Mouse (Mus musculus) kidney, postnatal 36 days (tissue): ENCODE data around the gene Aktip.

ENCODE experiments used
- DNase-seq, 2 experiments: peaks; one replicate each; pipeline ENCODE4 v3.0.0; 2021 to 2022; ENCODE audit warnings: mixed read lengths in 2 of 2

Aktip gene

DNA sequence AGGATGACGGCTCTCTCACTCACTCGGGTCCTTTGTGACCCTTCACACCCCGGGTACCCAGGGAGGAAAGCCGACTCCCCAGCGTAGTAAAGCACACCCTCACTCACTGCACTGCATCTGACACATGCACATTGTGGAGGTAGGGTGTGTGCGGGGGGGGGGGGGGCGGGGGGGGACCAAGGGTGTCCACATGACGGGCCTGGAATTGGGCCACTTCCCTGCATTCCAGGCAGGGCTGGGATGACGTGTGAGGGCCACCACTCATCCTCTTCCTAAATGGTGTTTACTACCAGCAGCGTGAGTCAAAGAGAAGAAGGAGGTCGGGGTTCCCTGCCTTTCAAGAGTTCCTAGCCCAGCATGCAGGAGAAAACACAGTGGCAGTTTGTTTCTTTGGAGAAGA is 11.6 kb downstream of the Aktip start:
- DNase-seq: no peak

DNA sequence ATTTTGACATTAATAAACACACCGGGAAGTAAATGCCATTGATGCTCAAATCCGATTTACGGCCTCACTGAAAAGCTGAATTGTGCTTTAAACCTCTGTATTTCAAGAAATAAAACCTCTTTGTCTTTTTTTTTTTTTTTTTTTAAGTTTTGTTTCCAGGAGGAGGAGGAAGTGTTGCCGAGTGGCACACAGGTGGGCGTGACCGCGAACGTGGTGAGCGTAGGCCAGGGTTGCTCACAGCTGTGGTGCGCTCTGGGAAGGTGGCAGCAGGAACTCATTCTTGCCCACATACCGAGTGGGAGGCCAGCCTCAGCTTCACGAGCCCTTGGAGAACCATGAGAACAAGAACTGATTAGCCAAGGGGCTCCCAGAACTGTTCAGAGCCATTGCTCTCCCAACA is 13.4 kb downstream of the Aktip start:
- DNase-seq: no peak

DNA sequence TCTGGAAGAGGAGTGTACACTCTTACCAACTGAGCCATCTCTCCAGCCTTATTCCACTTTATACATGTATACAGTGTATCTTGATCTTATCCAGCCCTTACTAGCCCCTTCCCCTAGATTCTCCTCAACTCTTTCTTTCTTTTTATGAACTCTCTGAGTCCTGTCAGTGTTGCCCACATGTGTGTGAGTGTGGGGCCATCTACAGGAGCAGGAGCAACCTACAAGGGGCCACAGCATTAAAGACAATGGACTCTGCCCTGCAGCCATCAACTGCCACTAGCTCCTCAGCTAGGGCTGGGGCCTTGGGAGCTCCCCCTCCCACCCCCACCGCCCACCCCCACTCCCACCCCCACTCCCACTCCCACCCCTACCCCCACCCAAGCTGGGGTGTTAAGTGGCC is 22.1 kb downstream of the Aktip start:
- DNase-seq: peak in 1 of 2 experiments; percentile 34

DNA sequence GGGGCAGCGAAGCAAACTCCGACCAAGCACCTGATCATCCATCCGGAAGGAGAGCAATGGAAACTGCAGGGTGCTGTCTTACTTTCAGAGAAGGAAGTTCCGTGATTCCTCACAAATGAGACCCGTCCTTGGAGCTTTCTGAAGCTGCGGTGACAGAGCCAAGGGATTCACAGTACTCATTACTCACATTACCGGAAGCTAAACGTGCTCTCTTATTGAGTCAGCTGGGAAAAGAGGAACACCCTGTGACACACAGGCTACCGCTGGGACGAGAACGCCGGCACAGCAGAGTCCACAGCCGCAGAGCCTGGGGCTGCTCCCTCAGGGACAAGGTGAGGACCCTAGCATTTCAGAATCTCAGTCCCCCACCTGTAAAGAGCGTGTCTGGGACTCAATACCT is 23.6 kb downstream of the Aktip start:
- DNase-seq: no peak

DNA sequence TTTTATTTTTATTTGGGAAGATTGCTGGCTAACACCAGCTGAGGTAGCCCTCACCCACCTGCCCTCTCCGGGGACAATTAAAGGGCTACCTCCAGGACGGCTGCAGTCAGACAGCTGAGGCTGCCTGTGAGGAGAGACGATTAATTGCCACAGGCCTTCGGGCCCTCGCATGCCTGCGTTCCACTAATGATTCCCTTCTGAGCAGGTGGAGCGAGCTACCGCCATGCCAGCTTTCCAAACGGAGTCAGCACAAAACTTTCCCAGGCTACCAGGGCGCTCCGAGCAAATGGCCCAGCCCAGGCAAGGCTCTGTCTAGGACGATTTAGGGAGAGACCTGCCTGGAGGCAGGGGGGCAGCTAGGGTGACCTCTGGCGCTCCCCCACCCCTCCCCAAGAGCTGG is 28.2 kb downstream of the Aktip start:
- peak in 1 of 2 experiments; percentile 5 for DNase-seq

DNA sequence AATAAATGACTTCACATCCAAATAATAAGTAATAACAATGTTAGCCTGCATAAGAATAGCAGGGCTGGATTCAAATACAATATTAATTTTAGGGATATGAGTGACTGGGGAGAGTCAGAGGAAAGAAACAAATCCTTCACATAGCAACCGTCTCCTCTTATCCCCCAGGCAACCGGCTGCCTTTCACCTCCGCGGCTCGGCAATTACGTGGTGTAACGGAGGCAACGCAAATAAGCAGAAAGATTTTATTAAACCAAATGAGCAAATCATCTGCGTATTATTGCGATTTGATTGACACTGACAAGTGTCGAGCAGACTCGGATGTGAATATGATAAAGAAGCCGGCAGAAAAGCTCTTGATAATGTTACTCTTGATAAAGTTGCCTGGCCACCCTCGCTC is 28.9 kb downstream of the Aktip start:
- DNase-seq: no peak

DNA sequence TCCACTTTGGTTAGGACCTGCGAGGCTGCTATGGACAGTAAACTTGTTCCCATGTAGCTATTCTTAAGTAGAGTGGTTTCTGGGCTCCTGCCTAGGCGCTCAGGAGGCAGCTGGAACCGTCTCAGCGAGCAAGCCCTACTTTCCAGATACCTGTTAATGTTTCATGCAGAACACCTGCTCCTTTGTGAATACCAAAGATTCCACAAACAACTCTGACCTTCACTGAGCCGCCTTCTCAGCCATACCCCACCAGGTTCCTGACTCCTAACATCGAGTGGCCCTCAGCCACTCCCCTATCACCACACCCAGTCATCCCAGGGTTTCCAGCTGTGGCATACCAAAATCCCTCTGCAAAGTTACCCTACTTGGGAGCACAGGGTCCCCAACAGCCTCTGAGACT is 29.6 kb downstream of the Aktip start:
- peak; percentile 35 to 44 for DNase-seq

DNA sequence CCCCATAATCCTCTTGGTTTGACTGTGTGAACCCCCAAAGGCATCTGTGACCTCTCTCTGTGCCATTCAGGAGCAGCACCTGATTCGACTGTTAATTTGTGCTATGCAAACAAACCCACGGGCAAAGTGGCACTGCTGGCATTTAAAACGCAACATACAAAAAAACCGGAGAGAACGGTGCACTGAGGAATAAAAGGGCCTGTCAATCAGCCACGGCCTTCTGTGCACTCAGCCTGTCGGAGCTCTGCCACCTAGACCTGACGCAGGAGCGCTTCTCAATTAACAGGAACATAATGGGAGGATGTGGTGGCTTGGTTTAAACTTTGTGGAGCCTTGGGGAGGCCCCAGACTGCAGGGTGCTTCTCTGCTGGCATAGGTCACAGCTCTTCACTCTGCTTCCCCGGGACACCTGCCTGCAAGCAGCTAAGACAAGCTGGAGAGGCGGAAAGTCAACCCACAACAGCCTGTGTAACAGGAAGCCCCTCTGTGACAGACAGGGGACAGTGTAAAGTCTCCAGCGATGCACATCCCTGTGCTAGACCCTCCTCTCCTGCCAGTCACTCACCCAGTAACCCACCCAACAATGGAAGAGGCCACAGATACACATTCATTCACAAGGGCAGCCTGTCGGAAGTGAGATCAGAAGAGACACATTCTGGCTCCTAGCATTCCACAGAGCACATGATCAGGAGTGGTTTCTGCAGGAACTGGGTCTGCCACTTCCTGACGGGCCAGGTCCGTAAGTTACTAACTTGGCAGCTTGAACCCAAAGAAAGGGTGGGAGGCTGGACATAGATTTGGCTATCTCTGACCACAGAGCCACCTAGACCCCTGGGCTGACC is 39.6 kb downstream of the Aktip start:
- DNase-seq: no peak

DNA sequence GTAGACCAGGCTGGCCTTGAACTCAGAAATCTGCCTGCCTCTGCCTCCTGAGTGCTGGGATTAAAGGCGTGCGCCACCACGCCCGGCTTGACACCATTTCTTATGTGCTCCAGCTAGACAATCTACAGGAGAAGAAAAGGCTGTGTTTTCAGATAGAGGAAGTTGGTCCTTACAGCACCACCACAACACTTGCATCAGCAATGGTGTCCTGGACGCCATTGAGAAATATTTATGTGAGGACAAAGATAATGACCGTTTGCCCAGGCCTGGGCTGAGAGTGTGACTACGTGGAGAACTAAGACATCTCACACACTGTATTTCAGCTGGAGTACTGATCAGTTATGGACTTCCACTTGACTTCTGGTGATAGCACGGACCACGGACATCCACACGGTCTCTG is 41.2 kb downstream of the Aktip start:
- no peak for DNase-seq

DNA sequence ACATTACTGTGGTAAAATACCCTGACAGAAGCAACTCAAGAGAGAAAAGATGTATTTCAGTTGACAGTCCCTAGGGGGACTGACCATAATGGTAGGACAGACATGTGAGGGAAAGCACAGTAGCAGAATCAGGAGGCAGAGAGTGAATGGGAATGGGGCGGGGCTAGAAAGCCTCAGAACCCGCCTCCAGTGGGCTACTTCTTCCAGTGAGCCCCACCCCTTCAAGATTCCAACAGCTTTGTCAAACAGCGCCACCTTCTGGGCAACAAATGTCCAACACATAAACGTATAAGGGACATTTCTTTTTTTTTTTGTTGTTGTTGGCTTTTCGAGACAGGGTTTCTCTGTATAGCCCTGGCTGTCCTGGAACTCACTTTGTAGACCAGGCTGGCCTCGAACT is 45.2 kb downstream of the Aktip start:
- peak; percentile 78 to 87 for DNase-seq

DNA sequence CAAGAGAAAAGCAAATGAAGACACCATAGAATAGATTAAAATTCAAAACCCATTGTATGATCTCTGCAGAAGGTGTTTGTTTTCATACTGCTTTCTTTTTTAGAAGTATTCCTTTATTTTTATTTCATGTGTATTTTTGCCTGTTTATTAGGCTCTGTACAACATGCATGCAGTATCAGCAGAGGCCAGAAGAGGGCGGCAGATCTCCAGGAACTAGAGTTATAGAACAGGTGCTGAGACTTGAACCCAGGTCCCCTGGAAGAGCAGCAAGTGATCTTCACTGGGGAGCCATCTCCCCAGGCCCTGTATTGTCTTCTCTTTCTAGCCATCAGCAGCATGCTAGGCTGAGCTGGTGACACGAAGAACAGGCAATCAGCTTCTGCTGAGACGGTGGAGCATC is 45.9 kb downstream of the Aktip start:
- no peak for DNase-seq

DNA sequence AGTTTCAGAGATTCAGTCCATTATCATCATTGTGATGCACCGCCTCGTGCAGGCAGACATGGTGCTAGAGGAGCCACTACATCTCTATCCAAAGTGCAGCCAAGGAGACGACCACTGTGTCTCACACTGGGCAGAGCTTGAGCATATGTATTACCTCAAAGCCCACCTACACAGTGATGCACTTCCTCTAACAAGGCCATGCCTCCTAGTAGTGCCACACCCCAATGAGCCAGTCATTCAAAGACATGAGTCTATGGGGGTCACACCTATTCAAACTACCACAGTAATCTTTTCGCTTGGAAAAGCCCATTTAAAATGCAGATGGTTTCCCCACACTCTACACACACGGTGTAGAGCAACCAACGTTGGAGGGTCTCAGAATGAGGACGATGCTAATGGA is 48.2 kb downstream of the Aktip start:
- no peak for DNase-seq

DNA sequence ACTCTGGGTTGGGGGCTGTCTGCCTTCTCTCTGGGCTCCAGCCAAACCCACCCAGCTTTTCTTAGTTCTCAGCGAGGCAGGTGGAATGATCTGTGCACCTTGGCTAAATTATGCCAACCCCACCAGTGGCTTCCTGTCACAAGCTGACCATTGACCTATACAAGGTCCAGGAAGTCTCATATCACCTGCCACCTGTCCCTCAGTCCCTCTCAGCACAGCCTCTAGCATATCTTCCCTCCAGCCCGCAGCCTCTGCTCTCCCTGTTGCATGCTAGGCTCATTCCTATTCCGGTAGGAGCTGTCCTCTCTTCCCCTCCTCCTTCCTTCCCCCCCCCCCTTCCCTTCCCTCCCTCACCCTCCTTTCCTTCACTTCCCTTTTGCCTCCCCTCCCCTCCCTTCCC is 50.5 kb downstream of the Aktip start:
- no peak for DNase-seq

DNA sequence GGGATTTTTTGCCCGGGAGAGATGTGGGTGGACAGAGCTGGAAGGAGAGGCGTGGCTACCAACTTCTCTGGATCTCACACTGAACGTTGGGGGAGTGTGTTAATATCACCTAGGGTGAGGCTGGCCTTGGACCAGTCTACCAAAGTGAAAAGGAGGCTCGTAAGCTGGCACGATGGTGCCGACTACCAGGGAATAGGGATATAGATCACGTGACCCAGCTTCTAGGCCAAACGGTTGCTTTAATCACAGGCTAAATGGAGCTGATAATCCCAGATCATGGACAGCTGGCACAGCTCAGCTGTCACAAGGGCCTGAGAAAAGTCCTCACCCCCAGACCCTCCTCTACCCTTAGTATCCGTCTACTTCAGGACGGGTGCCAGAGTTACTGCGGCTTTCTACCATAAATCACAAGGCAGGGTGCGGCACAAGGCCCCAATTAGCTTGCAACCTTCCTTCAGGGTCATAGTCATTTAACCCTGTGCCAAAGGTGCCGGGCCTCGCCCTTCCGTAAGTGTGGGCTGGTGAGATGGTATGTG is 51.1 kb downstream of the Aktip start:
- peak; percentile 46 to 58 for DNase-seq

DNA sequence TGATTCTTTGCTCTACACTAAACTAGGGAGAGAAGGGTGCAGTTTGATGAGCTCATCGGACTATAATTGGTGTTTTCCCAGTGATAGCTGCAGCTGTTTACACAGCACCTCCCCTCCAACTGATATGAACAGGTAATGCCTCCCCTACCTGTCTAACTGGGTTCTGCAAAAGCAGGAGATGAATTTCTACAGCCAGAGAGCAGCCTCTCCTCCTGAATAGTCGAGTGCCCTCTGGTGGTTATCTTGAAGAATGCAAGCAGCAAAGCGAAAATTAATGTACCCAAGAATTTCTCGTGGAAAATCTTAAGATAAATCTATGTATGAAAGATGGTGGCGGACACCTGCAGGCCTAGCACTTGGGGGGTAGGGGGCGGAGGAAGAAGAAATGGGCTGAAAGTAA is 52.1 kb downstream of the Aktip start:
- DNase-seq: peak; percentile 68 to 74

DNA sequence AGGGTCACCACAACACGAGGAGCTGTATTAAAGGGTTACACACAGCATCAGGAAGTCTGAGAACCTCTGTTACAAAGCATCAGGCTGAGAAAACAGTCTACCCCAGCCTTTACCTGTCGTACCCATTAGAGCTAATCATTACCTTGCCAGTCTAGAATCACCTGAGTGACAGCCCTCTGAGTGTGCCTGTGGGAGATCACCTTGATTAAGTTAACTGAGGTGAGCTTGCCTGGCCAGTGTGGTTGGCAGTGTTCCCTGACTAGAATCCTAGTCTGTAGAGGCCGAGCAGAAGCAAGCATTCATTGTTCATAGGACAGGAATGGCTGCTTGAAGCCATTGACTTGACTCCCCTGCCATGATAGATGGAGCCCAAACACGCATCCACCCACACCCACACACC is 58.9 kb downstream of the Aktip start:
- DNase-seq: peak; percentile 63 to 85

DNA sequence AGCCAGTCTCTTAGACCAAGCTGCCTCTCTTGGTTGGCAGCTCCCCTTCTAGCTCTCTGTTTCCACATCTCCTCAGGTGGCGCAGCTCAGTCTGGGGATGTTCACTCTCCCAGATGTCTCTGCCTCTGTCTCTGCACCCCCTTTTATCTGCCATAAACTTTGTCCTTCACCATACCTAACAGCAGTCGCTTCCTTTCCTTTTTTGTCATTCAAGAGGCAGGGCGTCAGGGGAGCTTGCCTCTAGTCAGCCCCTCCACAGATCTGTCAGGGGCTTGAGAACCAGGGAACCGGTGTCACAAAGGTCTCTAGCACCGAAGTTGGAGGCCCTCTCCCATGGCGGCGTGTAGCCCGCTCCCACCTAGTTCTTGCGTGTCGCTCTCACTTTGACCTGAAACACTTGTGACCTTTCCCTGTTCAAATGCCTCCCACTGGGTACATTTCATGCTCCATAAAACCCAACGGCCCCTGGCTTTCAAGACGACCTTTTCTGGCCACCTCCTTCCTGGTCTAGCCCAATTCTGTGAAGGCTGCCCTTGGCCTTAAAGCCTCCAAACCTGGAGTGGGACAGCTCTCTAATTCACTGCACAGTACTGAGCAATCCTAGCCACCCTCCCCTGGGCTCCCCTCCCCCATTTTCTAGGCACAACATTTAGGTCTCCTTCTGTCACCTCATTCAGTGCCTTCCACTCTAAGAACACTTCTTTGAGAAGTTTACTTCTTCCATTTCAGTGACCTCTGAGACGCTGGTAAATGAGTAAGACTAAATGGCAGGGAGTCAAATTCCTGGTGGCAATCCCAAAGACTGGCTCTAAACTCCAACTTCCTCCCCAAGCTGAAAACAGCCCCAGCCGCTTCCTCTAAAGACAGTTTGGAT is 64.2 kb downstream of the Aktip start:
- DNase-seq: peak; percentile 68 to 85

DNA sequence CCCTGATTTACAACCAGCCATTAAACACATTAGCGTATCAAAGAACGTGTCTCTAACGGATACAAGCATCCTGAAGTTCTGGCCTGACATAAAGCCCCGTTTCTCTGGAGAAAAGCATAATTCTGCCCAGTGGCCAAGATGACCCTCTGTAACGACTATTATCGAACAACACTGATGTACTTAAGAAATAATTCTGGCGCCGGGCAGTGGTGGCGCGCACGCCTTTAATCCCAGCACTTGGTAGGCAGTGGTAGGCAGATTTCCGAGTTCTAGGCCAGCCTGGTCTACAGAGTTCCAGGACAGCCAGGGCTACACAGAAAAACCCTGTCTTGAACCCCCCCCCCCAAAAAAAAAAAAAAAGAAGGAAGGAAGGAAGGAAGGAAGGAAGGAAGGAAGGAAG is 65.1 kb downstream of the Aktip start:
- peak in 1 of 2 experiments; percentile 31 for DNase-seq

DNA sequence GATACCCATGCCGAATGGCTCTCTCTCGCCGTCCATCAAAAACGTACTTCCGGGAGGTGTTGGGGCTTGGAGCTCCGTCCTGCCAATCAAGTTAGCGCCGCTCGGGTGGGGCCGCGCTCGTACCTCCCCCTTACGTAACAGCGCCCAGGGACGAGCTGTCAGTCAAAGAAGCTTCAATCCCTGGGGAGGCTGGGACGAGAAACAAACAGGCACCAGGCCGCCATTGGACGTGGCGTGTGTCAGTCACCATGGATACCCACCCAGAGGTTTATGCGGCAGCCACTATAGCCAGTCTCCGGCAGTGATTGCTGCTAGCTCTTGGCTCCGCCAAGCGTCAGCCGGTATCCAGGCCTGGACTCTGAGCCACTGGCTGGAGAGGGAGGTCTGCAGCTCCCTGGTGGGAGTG is 65.7 kb downstream of the Aktip start:
- peak; percentile 100 for DNase-seq

DNA sequence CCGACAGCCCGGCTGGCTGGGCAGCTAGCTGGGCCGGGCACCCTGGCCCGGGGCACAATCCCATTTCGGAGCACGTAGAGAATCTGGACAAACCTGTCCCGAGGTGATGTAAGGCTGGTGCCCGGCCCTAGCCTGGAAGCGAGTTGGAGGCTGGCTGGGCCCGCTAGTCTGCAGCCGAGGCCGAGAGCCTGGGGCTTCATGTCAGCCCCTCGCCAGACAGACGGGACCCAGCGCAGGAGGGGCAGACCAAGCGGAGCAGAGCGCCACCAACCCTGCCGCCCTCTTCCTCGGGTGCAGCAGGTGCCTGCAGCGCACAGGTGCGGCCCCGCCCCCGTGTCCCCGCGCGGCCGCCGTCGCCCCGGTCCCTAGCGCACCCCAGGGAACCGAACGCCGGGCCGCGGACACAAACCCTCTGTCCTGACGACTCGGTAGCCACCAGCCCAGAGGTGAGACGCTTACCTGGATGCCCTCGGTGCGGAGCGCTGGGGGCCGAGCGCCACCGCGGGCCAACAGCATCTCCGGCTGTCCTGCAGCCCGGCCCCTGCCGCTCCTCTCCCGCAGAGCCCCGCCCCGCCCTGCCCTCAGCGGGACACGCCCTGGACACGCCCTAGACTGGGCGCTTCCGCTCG is 66.2 kb downstream of the Aktip start:
- no peak for DNase-seq

DNA sequence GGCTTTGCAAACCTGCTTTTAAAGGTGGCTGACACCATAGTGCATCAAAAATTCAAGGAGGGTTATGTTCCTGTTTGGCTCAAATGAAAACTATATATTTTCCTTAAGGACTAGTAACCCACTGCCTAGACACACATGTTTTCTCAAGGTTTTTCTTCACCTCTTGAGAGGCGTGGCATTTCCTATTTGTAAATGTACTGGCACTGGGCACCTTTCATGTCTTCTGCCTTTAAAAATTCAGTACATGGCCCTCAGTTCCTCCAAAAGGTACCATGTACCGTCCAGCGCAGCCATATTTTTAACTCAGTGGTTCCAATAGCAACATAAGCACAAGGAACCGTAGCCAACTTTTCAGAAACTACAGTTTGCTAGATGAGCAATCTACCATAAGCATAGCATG is 67.0 kb downstream of the Aktip start:
- no peak for DNase-seq

DNA sequence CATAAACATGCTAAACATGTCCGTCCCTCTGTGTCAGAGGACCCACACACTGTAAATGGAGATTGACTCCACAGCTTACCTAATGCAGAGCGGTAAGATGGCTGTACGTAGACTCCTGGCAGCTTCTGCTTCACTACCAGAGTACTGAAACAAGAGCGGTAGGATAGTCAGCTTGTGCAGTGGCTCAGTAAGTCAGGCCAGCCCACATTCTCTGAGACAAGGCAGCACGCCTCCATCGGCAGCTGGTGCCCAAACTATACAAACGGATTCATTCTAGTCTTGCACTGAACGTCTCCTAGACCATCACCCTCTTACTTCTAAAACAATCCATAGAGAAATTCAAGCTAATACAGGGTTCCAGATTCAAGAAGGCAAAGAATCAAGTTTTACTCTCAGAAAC is 73.0 kb downstream of the Aktip start:
- no peak for DNase-seq

DNA sequence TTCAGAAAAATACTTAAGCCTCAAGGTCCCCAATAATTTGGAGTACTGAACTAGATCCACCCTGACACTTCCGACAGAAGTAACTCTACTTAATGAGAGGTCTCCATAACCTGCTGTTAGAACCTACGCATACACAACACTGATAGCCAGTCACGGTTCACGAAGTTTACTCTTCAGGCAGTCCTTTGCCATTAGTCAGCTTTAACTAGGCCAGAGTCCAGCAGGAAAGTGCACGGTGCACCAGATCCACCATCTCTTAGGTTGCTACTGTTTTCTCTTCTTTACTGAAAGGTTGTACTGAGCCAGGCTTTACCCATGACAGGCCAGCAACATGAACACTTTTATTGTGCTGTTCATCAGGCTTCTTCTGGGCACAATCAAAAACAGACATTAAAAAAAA is 75.5 kb downstream of the Aktip start:
- peak; percentile 60 to 76 for DNase-seq
